Mouse (Mus musculus): Measurements from ENCODE around the gene Glrx3.
"Not testable (repeated sequence)": the region's sequence is repeated elsewhere in the genome, so short reads cannot be mapped to it uniquely, and the experiment has no call there.

The Glrx3 gene

DNA sequence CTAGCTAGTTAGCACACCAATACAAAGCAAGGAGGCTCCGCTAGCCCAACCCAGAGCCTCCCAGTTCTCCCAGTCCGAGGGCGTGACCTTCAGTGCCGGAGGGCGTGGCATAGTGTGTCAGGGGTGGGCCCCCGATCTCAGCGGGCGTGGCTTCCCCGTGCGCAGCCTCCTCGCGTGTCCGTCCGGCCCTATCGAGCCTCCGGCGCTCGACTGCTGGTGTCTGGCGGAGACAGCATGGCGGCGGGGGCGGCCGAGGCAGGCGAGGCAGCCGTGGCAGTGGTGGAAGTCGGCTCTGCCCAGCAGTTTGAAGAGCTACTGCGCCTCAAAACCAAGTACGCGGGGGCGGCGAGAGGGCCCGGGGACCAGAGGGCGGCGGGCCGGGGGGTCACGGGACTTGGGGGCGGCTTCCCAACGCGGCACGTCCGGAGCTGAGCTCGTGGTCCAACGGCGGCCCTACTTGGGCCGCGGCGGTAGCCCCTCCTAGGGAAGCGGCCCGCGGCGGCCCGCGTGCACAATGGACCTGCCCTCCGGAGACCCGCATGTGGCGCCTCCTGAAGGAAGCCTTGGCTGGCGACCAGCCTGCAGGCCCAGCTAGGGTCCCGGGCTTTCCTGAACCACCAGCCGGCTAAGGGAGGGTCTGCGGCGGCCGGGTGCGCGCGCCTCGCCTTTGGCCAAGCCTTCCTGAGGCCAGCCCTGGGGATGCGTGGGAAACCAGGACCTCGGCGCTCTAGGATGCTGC, at the start of gene Glrx3:
Glrx3 (plus strand) TSS at position 175 of the 739 bp plus-strand sequence.
- DNase-seq (ENCODE audit: low spot score in 2 of 2): peak; percentile 92 to 93

DNA sequence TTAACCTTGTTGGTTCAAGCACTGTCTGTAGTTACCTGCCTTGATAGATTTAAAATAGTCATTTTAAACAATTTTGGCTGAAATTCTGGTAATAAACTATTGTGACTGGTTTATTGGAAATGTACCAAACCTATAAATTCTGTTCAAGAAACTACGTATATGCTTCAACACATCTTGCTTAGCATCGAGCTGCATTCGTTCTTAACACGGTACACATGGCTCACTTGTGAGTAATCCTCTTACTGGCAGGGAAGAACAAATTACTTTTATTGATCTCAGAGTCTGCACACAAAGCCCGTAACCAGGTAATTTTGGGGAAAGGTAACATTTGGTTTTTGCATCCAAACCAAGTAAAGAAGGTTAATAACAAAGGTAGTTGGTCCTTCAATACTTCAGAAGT, 49.6 kb upstream of the Glrx3 start:
- DNase-seq (ENCODE audit: low spot score in 2 of 2): no peak

DNA sequence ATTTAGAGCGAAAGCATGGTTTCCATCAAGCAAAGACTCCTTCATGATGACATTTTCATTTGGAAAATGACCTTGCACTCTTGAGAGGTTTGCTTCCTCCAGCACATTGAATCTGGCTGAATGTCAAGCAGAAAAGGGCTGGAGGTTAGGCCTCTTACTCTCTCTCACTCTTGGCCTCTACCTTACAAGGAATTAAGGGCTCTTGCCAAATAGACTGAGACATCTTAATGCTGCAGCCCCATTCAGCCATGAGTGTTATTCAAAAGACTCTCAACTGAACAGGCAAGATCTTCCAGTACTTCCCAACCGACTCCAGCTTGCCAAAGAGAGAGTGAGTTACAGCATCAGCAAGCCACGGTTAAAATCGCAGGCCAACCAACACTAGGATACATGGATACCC, 42.0 kb upstream of the Glrx3 start:
- DNase-seq (ENCODE audit: low spot score in 2 of 2): no peak

DNA sequence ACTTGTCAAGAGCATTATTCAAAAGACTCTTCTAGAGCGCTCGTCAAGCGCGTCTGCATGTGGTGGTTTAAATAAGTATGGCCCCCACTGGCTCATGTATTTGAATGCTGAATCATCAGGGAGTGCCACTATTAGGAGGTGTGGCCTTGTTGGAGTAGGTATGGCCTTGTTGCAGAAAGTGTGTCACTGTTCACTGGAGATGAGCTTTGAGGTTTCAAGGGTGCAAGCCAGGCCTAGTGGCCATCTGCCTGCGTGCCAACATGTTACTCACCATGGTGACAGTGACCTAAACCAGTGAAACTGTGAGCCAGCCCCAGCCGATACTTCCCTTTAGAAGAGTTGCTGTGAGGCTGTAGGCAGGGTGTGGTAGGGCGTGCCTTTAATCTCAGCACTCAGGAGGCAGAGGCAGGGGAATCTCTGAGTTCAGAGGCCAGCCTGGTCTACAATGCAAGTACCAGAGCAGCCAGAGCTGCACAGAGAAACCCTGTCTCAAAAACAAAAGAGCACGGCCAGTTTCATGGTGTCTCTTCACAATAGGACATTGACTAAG, 40.0 kb upstream of the Glrx3 start:
- no peak for DNase-seq (ENCODE audit: low spot score in 2 of 2)

DNA sequence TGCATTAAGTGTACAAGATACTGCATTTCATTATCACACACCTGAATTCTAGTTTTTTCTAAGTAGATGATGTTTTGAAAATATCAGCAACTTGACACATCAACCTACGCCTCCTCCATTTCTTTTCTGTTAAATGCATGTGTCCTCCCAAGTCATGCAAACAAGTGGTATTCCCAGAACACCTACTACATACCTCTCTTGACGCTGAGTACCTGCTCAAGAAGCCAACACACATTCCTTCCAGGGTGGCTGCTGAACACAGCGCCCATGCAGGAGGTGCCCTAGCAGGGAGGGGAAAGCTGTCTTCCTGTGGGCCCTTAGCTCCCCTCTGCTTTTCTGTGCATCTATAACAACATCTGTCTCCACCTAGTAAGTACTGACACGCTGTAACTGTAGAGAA, 38.4 kb upstream of the Glrx3 start:
- DNase-seq (ENCODE audit: low spot score in 2 of 2): no peak

DNA sequence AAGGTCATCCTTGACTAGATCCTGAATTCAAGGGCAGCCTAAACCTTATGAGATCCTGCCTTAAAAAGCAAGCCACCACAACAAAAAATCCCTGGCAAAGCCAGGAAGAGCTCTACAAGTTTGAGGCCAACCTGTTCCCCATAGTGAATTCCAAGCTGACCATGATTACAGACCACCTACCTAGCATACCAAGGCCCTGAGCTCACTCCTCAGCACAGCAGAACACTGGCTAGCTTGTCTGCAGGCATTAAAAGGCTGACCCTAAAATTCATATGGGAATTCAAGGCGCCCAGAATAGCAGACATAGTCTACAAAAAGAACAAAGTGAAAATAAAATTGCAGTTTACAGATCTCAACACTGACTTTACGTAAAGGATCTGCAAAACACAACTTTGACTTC, 33.3 kb upstream of the Glrx3 start:
- no peak for DNase-seq (ENCODE audit: low spot score in 2 of 2)

DNA sequence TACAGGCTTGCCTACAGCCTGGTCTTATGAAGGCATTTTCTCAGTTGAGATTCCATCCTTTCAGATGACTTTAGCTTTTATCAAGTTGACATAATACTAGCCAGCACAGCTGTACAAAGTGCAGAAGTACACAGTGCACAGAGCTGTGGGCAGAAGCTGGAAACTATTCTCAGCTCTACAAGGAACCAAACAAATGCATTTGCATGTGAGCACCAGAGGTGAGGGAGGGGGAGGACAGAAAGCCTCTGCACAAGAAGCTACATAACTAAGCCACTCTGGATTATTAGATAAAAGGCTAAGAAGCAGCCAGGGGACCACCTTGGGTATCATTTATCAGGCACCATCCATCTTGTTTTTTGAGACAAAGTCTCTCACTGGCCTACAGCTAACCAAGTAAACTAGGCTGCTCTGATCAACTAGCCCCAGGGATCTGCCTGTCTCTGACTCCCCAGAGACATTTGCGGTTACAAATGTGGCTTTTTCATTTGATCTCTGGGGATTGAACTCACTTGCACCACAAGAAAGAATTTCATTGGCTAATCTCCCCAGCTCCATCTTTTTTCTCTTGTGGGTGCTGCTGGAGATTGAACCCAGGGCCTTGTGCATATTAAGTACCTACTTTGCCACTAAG, 29.9 kb upstream of the Glrx3 start:
- DNase-seq (ENCODE audit: low spot score in 2 of 2): no peak

DNA sequence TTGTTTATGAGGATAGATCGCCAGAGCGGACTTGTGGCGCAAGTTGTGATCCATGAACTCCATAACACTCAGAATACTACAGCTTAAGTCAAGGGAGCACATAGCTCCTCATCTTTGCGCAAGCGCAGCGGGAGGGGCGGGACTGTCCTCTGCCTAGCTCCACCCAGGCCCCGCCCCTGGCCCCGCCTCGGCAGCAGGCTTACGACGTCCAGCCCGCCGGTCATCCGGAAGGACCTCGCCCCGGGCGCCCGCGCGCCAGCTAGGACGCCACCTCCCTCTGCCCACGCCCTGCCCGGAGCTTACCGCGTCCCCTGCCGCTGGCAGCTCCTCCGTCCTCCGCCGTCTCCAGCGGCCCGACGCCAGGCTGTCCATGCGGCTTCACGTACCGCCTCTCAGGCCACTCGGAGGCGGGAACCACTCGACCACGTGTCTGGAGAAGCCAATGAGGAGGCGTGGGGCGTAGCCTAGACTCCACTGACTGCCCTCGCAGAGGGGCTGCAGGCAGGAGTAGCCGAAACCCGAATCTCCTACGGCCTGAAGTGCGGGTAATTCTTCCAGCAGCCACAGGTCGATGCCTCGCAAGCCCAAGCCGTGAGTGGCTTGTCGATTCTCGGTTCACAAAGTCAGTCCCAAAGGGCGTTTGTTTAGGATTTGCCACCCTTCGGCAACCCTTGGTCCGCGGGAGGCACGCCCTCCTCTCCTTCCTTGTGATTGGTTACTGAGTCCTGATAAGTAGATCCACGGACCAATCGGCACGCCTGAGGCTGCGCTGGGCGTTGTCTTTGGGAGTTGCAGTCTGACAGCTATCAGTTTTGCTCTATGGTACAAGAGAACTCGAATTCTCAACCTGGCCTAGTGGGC, 26.8 kb upstream of the Glrx3 start, which contains the start of gene 9430038I01Rik:
9430038I01Rik (minus strand) TSS at position 426 of the 861 bp plus-strand sequence.
- DNase-seq (ENCODE audit: low spot score in 2 of 2): peak; percentile 93 to 94

DNA sequence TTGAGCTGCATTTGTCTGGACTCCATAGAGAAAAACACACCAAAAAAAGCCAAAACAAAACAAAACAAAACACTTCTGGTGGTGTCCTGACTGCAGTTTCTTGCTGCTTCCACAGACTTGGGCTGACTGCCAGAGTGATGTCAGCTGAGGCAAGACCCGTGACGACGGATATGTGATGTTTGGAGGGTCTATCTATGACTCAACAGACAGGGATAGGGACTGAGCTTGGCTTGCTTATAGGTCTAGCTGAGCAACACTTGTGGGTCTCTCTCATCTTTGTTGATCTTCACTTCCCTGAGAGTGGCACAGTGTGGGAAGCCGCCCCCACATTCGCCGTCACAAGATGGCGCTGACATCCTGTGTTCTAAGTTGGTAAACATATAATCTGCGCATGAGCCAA, 22.7 kb upstream of the Glrx3 start:
- no peak for DNase-seq (ENCODE audit: low spot score in 2 of 2)

DNA sequence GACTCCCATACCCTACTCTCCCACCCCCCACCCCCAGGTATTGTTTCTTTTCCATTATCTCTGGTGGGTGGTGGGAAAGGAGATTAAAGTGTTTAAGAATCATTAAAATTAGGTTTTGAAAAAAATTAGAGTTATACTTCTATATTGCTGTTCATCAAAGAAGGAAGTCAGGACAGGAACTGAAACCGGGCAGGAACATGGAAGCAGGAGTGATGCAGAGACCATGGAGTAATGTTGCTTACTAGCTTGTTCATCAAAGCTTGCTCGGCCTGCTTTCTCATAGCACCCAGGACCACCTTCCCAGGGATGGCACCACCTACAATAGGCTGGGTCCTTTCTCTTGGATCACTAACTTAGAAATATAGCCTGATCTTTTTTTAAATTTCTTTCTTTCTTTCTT, 16.9 kb upstream of the Glrx3 start:
- no peak for DNase-seq (ENCODE audit: low spot score in 2 of 2)

DNA sequence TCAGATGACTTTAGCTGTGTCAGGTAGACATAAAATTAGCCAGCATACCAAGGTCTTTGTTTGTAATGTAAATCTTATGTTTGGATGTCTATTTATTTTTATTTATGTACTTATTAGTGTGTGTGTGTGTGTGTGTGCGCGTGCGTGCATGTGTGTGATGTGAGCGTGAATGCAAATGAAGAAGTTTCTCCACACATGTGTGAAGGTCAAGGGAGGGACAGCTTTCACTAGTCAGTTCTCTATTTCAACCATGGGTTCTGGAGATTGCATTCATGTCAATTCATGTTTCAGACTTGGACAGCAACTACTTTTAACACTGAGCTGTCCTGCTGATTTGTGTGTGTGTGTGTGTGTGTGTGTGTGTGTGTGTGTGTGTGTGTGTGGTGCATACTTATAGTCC, 16.2 kb upstream of the Glrx3 start:
- DNase-seq (ENCODE audit: low spot score in 2 of 2): no peak

DNA sequence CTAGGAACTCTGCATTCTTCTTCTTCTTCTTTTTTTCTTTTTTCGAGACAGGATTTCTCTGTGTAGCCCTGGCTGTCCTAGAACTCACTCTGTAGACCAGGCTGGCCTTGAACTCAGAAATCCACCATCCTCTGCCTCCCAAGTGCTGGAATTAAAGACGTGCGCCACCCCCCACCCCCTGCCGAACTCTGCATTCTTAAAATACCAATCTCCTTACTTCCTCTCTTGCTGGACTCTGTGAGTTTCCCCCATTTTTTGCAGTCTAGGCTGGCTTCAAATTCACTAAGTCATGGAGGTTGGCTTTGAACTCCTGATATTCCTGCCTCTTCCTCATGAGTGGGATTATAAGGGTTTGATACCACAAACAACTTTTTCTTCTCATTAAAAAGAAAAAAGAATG, 10.7 kb upstream of the Glrx3 start:
- DNase-seq (ENCODE audit: low spot score in 2 of 2): no peak

DNA sequence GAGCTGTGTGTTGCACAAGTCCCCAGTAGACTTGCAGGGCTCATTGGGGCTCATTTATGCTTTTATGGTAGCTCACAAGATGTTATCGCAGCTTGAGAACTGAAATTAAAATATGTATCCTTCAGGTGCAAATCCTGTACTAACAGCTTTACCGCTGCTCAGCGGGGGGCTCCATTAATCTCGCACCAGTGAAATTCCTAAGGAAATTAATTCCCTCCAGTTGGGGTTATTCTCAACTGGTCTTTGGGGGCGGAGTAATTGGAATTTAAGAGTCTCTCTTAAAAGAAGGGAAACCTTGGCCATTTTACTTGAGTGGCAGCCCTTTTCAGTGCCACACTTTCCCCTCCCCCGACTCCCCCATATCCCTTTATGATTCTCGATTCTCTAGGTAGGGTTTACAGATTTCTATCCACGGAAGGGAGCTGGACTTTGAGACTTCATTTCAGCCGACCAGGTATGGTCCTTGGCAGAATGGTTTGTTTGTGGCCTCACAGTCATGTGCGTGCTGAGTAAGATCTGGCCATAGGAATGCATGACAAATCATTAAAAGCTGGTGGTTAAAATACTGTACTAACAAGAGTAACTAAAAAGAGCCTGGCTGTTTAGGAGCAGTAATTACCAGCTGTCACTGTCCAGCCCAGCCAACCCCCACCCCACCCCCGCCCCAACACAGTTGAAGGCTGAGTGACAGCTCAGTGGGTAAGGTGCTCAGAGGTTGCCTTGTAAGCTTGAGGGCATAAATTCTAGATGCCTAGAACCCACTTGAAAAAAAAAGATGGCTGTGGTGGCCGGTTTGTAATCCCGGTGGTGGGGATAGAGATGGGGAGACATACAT, 5.4 kb upstream of the Glrx3 start:
- DNase-seq (ENCODE audit: low spot score in 2 of 2): no peak

DNA sequence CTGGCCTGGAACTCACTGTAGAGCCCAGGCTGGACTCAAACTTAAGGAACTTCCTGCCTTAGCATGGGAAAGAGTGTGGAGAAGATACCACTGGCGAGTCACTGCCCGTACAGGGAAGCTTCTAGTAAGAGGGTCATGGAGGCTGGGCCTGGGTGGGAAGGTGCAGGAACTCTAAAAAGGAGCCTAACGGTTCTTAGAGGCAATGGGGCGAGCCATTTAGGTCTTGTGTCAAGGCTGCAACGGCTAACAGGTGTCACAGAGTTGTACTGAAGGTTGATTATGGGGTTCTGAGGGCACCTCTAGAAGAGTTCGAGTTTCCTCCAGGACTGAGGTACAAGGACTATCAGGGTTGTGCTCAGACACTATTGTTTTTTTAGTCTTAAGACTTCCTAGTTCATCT, 513 bp upstream of the Glrx3 start:
- no peak for DNase-seq (ENCODE audit: low spot score in 2 of 2)

DNA sequence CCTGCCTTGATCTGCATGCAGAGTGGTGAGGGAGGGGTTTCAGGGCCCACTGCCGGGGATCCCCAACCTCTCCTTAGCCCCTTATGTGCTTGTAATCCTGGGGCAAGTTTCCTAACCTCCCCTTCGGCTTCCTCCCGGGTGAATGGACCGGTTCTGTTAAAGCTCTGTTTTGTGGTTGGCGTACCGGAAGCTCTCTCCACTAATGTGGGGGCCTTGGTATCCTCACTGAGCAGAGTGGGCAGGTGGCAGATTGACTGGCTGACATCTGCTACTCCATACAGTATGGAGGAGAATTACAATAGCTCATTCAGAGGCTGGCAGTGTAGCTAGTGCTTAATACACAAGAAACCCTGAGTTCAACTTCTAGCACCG, 751 bp downstream of the Glrx3 start:
- peak; percentile 27 to 43 for DNase-seq (ENCODE audit: low spot score in 2 of 2)

DNA sequence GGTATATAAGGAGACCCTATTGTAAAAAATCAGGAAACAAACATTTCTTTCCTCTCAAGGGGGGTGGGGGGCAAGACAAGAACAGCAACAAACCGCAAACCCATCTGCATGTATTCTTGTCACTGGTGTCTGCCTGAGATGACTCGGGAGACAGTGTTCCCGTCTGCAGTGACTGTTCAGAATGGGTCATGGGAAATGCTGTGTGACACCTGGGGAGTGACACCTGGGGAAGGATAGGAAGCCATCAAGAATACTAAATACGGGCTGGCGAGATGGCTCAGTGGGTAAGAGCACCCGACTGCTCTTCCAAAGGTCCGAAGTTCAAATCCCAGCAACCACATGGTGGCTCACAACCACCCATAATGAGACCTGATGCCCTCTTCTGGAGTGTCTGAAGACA, 1.5 kb downstream of the Glrx3 start:
- DNase-seq (ENCODE audit: low spot score in 2 of 2): not testable (repeated sequence)

DNA sequence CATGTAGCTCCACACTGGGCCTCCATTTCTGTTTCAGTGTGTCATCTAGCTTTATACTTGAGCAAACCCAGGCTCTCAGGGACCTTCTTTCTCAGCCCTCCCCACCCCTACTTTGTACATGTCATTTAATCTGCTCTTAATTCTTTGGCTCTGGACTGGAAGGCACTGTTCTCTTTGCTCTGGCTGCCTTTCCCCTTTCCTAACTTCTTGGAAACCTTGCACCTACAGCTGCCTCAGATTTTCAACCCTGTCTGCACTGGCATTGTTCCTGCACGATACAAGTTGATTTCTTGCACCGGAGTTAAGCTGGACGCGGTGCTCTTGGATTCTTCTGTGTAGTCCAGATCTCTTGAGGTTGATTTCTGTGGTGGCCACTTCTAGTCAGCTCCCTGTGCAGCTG, 5.5 kb downstream of the Glrx3 start:
- no peak for DNase-seq (ENCODE audit: low spot score in 2 of 2)

DNA sequence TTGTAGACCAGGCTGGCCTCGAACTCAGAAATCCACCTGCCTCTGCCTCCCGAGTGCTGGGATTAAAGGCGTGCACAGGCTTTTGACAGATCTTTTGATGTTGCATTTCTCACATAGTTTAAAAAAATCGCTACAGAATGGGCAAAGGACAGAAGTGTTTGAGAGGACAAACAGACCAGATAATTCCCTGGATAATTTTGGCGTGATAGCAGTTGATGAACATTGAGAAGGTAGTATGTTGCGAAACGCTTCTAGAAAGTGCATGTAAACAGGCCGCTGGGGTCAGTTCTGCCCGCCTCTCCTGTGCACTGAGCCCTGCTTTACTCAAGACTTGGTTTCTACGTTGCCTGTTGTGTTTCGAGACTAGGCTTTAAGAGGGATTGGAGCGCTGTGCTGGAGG, 7.9 kb downstream of the Glrx3 start:
- no peak for DNase-seq (ENCODE audit: low spot score in 2 of 2)

DNA sequence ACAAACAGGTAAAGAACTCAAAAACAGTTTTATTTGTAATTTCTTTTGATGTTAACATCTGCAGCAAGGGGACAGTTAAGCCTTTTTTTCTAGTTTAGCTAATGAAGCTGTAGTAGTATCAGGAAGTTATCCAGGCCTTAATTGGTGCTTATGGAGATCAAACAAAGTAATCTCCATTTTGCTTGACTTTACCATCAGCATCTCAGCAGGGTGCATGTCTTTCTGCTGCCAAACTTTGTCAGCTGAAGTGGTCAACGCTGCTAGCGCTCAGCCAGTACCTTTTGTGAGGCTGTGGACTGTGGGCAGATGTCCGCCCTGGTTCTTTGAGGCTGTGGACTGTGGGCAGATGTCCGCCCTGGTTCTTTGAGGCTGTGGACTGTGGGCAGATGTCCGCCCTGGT, 24.0 kb downstream of the Glrx3 start:
- no peak for DNase-seq (ENCODE audit: low spot score in 2 of 2)

DNA sequence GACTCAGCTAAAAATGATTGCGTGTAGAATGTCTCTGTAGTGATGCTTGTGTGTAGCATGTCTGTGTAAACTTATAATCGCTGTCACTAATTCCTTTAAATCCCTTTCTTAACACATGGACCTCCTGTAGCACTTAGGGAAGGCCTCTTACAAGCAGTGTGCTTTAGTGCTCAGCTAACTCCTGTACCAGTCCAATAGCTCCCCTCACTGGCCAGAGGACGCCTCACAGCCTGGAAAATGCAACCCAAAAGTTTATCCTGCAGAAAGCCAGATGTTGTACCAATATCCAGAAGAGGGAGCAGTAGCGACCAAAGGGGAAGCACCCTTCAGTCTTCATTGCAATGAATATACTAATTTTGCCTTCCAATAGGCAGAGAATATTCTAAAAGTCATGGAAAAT, 30.8 kb downstream of the Glrx3 start:
- peak in 1 of 2 experiments; percentile 22 for DNase-seq (ENCODE audit: low spot score in 2 of 2)

DNA sequence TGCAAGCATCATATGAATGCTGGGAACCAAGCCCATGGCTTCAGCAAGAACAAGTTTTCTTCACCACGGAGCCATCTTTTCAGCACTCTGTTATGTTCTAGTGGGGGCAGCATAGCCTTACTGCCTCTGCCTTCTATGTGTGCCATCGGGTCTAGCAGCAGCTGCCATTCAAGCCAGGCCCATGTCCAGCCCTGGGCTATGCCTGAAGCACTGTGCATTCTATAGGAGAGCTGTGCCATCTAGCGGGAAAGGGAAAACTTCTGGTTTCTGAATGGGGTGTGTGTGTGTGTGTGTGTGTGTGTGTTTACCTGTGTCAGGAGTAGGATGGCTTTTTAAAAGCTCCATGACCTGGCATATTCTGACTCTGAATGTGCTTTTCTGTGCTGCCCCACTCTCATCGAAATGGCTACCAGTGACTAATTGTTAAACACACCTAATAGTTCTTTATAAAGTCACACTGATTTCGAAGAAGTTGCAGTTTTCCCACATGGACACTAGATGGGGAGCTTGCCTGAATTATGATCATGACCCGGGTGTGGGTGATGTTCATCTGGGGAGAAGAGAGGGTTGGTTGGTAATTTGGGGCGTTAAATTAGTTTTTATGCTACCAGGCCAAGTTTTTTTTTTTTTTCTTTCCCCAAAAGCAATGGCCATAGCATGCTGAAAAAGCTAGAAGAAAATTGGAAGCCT, 34.2 kb downstream of the Glrx3 start:
- DNase-seq (ENCODE audit: low spot score in 2 of 2): no peak
